Mouse (Mus musculus) heart, adult 11 months (tissue): ENCODE measurements around the gene Fam222b.
"Not testable (repeated sequence)": the region's sequence is repeated elsewhere in the genome, so short reads cannot be mapped to it uniquely, and the experiment has no call there.

Experiments
- DNase-seq: peaks from one replicate; pipeline ENCODE4 v3.0.0; 2022

Gene Fam222b

DNA sequence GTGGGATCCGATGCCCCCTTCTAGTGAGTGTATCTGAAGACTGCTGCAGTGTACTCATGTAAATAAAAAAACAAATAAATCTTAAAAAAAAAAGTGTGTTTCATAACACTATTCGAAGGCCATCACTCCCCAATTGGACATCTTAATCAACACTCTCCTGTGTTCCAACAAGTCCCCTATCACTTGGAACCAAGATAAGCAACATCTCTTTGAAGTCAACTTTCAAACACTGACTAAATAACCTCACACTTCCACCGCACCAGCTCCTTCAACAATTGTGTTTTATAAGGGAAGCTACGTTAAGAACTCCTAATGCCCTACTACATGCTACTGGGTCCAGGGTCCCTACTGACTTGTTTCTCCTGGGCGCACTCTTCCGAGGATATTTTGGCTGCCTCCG, 88.0 kb downstream of the Fam222b start:
- no peak for DNase-seq

DNA sequence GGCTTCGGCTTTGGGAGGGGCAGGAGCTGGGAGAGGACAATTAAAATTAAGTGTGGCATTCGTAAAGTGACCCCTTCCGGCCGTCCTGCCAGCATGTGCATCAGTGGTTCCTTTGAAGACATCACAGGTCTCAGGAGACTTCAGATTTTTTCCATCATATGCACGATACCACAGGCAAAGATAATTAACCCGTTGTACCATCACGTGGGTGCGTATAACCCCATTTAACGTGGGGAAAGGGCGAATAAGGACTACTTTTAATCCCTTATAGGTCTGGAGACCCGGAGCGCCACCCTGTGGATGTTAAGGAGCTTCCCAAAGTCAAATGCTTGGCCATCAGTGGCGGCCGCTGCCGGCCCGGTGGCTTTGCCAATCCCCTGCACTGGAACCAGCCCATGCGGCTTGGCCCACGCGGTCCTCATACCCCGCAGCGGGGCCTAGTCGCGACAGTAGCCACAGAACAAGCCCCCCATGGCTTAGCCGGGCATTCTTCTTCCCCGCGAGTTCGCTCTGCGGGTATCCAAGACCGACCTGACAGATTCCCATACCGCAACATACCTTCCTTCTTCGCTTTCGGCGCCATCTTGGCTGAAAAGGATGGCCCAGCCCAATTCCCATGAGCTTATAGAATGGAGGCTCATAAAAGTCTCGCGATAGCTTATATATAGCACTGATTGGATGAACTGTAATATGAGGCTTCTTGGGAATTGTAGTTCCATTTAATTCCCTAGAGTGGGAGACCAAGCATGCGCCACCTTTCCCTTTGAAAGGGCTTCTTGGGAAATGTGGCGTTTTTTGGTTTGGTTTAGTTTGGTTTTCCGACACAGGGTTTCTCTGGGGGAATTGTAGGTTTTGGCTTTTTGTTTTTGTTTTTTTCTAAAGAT, 88.7 kb downstream of the Fam222b start, which contains the start of gene Rpl23a:
Rpl23a (minus strand) TSS at position 624 of the 884 bp plus-strand sequence.
- DNase-seq, result peak; percentile 99

DNA sequence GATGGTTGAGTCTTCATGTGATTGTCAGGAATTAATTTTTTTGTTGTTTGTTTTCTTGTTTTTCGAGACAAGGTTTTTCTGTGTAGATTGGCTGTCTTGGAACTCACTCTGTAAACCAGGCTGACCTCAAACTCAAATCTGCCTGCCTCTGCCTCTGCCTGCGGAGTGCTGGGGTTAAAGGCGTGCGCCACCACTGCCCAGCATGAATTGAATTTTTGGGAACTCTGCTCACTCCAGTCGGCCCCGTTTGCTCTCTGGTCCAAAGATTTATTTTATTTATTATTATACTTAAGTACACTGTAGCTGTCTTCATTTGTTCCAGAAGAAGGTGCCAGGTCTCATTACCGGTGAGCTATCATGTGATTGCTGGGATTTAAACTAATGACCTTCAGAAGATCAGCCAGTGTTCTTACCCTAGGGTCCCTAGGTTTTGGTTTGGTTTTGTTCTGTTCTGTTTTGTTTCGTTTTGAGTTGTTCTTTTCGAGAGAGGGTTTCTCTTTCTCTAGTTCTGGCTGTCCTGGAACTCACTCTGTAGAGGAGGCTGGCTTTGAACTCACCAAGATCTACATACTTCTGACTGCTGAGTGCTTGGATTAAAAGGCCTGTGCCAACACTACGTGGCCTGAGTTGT, 89.5 kb downstream of the Fam222b start:
- DNase-seq, result peak; percentile 87

DNA sequence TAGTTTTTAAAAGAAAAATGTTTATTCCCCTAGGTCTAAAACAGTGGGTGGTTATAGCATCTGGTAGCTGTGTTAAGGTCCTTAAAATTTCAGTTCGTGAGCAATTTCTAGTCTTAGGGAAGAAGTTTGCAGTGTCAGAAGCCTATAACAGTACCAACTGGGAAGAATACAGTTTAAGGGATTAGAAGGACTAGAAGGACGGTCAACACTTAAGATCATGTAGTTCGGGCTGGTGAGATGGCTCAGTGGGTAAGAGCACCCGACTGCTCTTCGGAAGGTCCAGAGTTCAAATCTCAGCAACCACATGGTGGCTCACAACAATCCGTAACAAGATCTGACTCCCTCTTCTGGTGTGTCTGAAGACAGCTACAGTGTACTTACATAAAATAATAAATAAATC, 90.2 kb downstream of the Fam222b start:
- not testable (repeated sequence) for DNase-seq

DNA sequence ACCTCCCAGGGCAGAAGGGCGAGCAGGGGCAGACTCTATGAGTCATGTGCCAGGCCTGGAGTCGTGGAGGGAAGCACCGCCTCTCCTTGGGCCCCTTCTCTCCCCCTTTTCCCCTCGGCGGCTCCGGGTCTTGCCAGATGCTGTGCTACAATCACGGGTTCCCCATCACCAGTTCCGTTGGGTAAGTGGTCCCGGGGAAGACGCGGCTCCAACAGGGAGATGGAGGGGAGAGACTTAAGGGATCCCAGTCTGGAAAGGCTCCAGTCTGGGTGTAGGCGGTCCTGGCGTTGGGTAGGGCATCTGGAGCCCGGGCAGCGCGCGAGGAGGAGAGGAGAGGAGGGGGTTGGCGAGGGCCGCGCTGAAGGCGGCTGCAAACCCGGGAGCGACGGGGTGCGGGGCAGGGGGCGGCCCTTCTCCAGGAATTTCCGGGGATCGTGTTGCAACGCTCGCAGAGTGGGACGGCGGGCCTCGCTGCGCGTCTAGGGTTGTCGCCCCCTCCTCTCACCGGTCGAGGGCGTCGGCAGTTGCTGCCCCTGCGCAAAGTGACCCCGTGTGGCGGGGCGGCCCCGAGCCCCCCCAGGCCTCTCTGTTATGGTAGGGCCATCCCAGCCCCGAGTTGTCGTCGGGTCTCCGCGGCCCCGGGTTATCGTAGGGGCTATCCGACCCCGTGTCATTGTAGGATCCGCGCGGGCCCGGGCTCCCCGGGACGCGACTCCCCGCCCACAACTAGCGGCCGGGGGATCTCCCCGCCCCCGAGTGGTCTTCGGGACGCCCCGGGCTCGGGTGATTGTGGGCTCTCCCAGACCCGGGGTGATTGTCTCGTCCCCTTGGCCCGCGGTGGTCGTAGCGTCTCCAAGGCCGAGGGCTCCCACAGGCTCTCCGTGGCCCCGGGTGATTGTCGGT, 94.1 kb downstream of the Fam222b start, which contains the start of gene Rab34:
Rab34 (plus strand) TSS at position 100 of the 903 bp plus-strand sequence.
- DNase-seq, result peak; percentile 98

GRCm38 (mm10) chr11:78189234-78190040, 95.0 kb downstream of the Fam222b start:
- peak; percentile 97 for DNase-seq

DNA sequence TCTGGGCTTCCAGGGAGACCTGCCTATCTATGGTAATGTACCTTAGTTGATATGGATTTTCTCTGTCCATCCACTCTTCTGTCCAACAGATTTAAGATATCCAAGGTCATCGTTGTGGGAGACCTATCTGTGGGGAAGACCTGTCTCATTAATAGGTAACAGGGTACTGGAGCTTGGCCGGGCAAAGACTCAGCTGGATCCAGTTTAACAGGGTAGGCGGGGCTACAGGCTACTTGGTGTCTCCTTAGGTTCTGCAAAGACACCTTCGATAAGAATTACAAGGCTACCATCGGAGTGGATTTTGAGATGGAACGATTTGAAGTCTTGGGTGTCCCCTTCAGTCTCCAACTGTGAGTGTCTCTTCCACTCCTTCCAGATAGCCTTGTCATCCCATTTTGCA, 95.6 kb downstream of the Fam222b start:
- DNase-seq, result no peak

GRCm38 (mm10) chr11:78193113-78193512, 98.7 kb downstream of the Fam222b start, which contains the start of gene Proca1:
TSS of gene Proca1 (plus strand) at chr11:78193392.
- DNase-seq, result no peak

- DNase-seq, result peak; percentile 97
These were observed 100.1 kb downstream of the Fam222b start for GRCm38 (mm10) chr11:78194411-78195100.

DNA sequence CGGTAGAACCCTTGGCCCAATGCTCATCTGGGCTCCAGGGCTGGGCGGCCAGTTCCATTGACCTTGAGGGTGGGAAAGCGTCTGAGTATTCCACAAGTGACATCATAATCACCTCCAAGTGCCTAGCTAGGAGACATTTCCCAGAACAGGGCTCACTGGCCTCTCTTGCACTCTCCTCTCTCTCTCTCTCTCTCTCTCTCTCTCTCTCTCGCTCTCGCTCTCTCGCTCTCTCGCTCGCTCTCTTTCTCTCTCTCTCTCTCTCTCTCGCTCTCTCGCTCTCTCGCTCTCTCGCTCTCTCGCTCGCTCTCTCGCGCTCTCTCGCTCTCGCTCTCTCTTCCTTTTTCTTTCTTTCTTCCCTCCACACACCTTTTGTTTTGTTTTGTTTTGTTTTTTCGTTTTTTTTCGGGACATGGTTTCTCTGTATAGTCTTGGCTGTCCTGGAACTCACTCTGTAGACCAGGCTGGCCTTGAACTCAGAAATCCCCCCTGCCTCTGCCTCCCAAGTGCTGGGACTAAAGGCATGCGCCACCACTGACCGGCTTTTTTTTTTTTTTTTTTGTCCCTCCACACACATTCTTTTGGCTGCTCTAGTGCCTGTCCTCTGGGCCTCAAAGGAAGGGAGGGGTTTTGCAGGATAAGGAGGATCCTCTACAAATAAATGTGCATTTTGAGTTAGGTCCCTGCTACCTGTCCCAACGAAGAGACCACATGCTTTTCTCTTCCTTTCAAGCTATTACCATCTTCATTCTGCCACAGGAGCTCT, 100.8 kb downstream of the Fam222b start:
- no peak for DNase-seq

GRCm38 (mm10) chr11:78202372-78202771, 107.9 kb downstream of the Fam222b start:
- no peak for DNase-seq

- DNase-seq, result no peak
These were observed 109.8 kb downstream of the Fam222b start for GRCm38 (mm10) chr11:78204287-78204686.

- DNase-seq, result no peak
These were observed 111.1 kb downstream of the Fam222b start for GRCm38 (mm10) chr11:78205361-78206206.
